Mouse (Mus musculus): ENCODE results near the gene Gm20388. TPM values are rescaled to one million over a fixed set of nuclear protein-coding genes. Genes with fewer than 3 reads are reported as not detected.

The Gm20388 gene
- polyA plus RNA-seq, 1 experiment from 2014 or later = not detected

DNA sequence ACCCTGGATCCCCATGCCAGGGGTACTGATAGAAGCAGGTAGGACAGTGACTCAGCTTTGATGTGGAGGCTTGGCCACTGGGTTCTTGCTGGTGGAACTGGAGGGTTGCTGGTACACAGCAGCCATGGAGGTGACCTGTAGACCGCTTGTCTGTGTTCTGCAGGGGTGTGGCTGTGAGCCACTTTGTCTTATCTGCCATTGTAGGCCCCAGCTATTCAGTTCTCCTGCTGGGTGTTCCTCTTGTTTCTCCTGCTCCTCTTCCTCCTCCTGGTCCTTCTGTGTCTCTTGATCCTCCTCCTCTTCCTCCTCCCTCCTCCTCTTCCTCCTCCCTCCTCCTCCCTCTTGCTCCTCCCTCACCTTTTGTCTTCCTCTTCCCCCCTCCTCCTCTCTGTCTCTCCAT lies 614.5 kb downstream of the Gm20388 start:
- Histone ChIP-seq H3K27me3 (ENCODE audit: control insufficient read depth, insufficient read depth, low read length) (no peaks in the 10 kb centered on the region), H3K9me3 (ENCODE audit: control insufficient read depth, low read length) (no peaks in the 10 kb centered on the region), H3K4me1 (ENCODE audit: control insufficient read depth, insufficient read depth, low read length) (peaks cover 55% of the 10 kb centered on the region), H3K4me3 (ENCODE audit: low read depth, low read length) (no peak overlapping the region), H3K4me2 (ENCODE audit: low read depth, severe bottlenecking) (no peak overlapping the region), H3K9ac (ENCODE audit: low read length) (no peak overlapping the region), H3K36me3 (ENCODE audit: control insufficient read depth, insufficient read depth, low read length) (no peaks in the 10 kb centered on the region), H3K27ac (replicated peaks; ENCODE audit: low read depth, low read length) (no peak overlapping the region)
- WGBS = 75% methylated on average over 1 of the region's 1 CpGs
- DNase-seq (ENCODE audit: low spot score) (no peak), ATAC-seq (ENCODE audit: insufficient number of reproducible peaks, low FRiP score, low TSS enrichment, low read depth) (no peak)

DNA sequence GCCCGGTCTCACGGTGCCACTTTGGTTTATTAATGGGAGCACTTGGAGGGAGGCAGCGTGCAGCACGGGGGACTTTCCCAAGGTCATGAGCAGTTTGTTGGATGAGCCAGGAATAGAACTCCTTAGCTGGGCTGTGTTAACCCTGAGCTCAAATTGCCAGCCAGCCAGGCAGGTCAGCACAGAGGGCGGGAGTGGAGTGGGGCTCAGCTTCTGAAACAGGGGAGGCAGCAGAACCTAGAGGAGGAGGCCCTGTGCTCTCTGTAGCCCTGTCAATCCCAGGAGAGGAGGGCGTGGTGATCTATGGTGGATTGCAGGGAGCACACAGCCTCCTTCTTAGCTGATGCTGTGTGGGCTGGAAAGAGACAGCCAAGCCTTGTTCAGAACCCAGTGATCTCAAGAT lies 615.2 kb downstream of the Gm20388 start:
- Histone ChIP-seq H3K9me3 (ENCODE audit: control insufficient read depth, low read length) (no peaks in the 10 kb centered on the region), H3K27me3 (ENCODE audit: control insufficient read depth, insufficient read depth, low read length) (no peaks in the 10 kb centered on the region), H3K4me3 (ENCODE audit: low read depth, low read length) (no peak overlapping the region), H3K27ac (replicated peaks; ENCODE audit: low read depth, low read length) (no peak overlapping the region), H3K4me2 (ENCODE audit: low read depth, severe bottlenecking) (no peak overlapping the region), H3K4me1 (ENCODE audit: control insufficient read depth, insufficient read depth, low read length) (peaks cover 48% of the 10 kb centered on the region), H3K36me3 (ENCODE audit: control insufficient read depth, insufficient read depth, low read length) (no peaks in the 10 kb centered on the region), H3K9ac (ENCODE audit: low read length) (no peak overlapping the region)
- ATAC-seq (ENCODE audit: insufficient number of reproducible peaks, low FRiP score, low TSS enrichment, low read depth) = no peak
- DNase-seq (ENCODE audit: low spot score) = no peak
- 63% methylated on average over 6 of the region's 6 CpGs for WGBS

DNA sequence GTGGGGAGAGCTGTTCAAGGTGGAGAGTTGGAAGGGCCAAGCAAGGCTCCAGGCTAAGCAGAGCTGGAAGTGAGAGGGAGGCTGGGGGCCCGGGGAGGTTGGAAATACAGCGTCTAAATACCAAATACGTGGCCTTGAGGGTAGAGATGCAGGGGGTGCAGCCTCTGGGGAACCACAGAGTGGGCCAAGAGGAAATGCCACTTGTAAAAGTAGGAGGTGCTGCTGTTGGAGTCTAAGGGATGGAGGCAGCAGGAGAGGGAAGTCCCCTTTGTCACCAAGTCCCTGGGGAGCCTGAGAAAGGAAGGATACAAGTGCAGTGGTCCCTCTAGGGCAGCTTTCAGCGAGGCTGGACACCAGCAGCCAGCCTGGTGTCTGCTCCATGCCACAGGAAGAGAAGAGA lies 615.9 kb downstream of the Gm20388 start:
- no peak for ATAC-seq (ENCODE audit: insufficient number of reproducible peaks, low FRiP score, low TSS enrichment, low read depth)
- H3K27ac ChIP-seq (replicated peaks; ENCODE audit: low read depth, low read length) = no peak overlapping the region

DNA sequence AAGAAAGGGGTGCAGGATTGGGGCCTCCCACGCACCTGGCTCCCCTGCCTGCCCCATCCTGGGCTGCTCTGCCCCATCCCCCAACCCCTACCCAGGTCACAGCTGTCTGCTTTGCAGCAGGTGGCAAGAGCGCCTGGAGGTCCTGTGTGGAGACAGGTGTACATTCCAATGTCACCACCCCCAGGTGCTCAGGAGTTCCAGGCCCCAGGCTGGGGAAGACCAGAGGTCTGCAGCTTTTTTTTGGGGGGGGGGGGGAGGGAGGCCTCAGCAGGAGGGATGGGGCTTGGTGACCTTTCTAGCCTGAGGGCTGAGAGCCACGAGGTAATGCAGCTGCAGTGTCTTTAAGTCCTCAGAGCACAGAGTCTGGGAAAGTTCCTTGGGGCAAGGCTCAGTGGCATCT lies 617.7 kb downstream of the Gm20388 start:
- WGBS = 31% methylated on average over 3 of the region's 3 CpGs
- H3K4me1 ChIP-seq (ENCODE audit: control insufficient read depth, insufficient read depth, low read length) = peaks cover 65% of the 10 kb centered on the region
- no peak overlapping the region for H3K27ac ChIP-seq (replicated peaks; ENCODE audit: low read depth, low read length)
- no peaks in the 10 kb centered on the region for H3K36me3 ChIP-seq (ENCODE audit: control insufficient read depth, insufficient read depth, low read length)
- H3K9me3 ChIP-seq (ENCODE audit: control insufficient read depth, low read length) = no peaks in the 10 kb centered on the region
- H3K27me3 ChIP-seq (ENCODE audit: control insufficient read depth, insufficient read depth, low read length) = no peaks in the 10 kb centered on the region
- no peak overlapping the region for H3K9ac ChIP-seq (ENCODE audit: low read length)
- ATAC-seq (ENCODE audit: insufficient number of reproducible peaks, low FRiP score, low TSS enrichment, low read depth) (no peak; the same call in 1 of the 2 replicates), DNase-seq (ENCODE audit: low spot score) (no peak)
- H3K4me3 ChIP-seq (ENCODE audit: low read depth, low read length) = no peak overlapping the region
- no peak overlapping the region for H3K4me2 ChIP-seq (ENCODE audit: low read depth, severe bottlenecking)

More for the DNA sequence above, 615.9 kb downstream of the Gm20388 start:
- Histone ChIP-seq H3K9ac (ENCODE audit: low read length) (no peak overlapping the region), H3K36me3 (ENCODE audit: control insufficient read depth, insufficient read depth, low read length) (no peaks in the 10 kb centered on the region), H3K4me1 (ENCODE audit: control insufficient read depth, insufficient read depth, low read length) (peaks cover 50% of the 10 kb centered on the region), H3K4me2 (ENCODE audit: low read depth, severe bottlenecking) (no peak overlapping the region), H3K9me3 (ENCODE audit: control insufficient read depth, low read length) (no peaks in the 10 kb centered on the region), H3K27me3 (ENCODE audit: control insufficient read depth, insufficient read depth, low read length) (no peaks in the 10 kb centered on the region), H3K4me3 (ENCODE audit: low read depth, low read length) (no peak overlapping the region)
- DNase-seq (ENCODE audit: low spot score) = no peak
- 41% methylated on average over 4 of the region's 4 CpGs for WGBS

DNA sequence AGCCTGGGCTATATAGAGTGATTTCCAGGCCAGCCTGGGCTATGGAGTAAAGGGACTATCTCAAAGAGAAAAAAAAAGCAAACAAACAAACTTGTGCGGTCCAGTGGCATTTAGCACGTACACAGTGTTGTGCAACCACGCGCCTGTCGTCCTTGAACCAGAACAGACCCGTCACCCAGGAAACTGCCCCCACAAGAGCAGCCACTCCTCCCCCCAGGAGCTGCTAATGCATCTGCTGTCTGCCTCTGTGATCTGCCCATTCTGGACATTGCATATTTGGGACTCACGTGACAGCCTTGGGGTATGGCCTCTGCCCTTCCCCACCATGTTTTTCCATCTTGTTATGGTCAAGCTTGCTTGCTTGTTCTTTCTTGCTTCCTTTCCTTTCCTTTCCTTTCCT lies 618.6 kb downstream of the Gm20388 start:
- no peaks in the 10 kb centered on the region for H3K27me3 ChIP-seq (ENCODE audit: control insufficient read depth, insufficient read depth, low read length)
- DNase-seq (ENCODE audit: low spot score) (no peak), ATAC-seq (ENCODE audit: insufficient number of reproducible peaks, low FRiP score, low TSS enrichment, low read depth) (no peak)
- no peak overlapping the region for H3K9ac ChIP-seq (ENCODE audit: low read length)
- H3K36me3 ChIP-seq (ENCODE audit: control insufficient read depth, insufficient read depth, low read length) = no peaks in the 10 kb centered on the region
- H3K9me3 ChIP-seq (ENCODE audit: control insufficient read depth, low read length) = no peaks in the 10 kb centered on the region
- H3K27ac ChIP-seq (replicated peaks; ENCODE audit: low read depth, low read length) = no peak overlapping the region
- H3K4me3 ChIP-seq (ENCODE audit: low read depth, low read length) = no peak overlapping the region
- peaks cover 74% of the 10 kb centered on the region for H3K4me1 ChIP-seq (ENCODE audit: control insufficient read depth, insufficient read depth, low read length)
- no peak overlapping the region for H3K4me2 ChIP-seq (ENCODE audit: low read depth, severe bottlenecking)
- WGBS = 58% methylated on average over 7 of the region's 7 CpGs

DNA sequence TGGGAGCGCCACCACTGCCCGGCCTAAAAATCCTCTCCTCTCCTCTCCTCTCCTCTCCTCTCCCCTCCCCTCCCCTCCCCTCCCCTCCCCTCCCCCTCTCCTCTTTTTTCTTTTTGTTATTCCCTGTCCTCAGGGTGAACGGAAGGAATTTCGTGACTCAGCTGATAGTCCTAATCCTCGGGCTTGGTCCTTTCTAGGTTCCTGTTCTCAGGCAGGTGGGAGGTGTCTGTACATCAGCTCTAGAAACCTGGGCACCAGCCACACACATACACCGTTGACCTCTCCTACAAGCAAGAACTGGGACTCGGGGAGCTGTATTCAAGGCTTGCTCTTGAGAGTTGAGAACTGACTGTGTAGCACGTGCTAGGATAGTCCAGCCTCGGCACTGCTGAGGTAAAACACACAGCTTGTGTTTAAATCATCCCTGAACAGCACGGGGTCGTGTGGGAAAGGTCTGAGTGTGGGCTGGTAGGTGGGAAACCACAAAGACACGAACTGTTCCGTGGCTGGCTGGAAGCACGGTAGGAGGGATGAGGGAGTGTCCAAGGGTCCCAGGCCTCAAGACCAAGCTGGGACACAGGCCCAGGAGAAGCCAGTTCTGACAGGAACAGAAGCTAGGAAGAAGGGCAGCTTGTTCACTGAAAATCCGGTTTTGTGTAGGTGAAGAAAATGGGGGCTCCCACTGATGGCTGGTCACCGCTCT lies 620.5 kb downstream of the Gm20388 start:
- DNase-seq (ENCODE audit: low spot score) (no peak), ATAC-seq (ENCODE audit: insufficient number of reproducible peaks, low FRiP score, low TSS enrichment, low read depth) (no peak)
- Histone ChIP-seq H3K4me1 (ENCODE audit: control insufficient read depth, insufficient read depth, low read length) (peaks cover 80% of the 10 kb centered on the region), H3K36me3 (ENCODE audit: control insufficient read depth, insufficient read depth, low read length) (no peaks in the 10 kb centered on the region), H3K9ac (ENCODE audit: low read length) (no peak overlapping the region), H3K27ac (replicated peaks; ENCODE audit: low read depth, low read length) (0 out of 2 replicates have a peak overlapping the region, but pooled peaks have one; percentile 23), H3K4me2 (ENCODE audit: low read depth, severe bottlenecking) (no peak overlapping the region), H3K27me3 (ENCODE audit: control insufficient read depth, insufficient read depth, low read length) (no peaks in the 10 kb centered on the region), H3K4me3 (ENCODE audit: low read depth, low read length) (no peak overlapping the region), H3K9me3 (ENCODE audit: control insufficient read depth, low read length) (no peaks in the 10 kb centered on the region)
- 53% methylated on average over 16 of the region's 16 CpGs for WGBS

DNA sequence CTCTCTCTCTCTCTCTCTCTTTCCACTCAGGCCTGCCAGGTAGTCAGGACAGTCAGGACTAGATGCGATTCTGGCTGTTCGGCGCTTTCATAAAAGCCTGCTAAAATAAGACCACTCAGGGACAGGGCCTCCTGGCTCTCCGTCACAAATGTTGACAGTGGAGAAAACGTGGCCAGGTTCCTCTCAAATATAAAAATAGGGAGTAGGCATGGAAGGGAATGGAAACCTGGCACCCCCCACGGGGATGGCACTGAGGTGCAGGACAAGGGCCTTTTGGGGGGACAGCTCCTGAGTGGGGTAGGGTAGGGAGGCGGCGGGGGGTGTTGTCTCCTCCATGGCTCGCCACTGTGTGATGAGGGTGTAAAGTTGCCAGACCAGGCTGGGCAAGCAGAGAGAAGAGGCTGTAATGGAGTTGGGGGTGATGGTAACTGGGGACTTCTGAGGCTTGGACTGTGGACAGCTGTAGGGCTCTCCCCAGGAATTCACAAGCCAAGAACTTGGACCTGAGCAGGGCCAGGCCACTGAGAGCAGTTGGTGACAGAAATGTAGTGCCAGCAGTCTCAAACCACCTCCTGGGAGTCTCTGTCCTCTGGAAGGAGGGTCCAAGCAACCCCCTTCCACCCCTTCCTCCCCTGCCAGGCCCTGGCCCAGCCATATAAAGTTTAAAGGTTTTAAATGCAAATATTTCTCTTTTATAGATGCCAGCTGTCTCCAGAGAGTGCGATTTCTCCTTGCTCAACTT lies 621.3 kb downstream of the Gm20388 start:
- DNase-seq (ENCODE audit: low spot score) (no peak), ATAC-seq (ENCODE audit: insufficient number of reproducible peaks, low FRiP score, low TSS enrichment, low read depth) (no peak)
- peak overlapping the region; percentile 25; the same call in 1 of the 2 replicates for H3K27ac ChIP-seq (replicated peaks; ENCODE audit: low read depth, low read length)
- no peaks in the 10 kb centered on the region for H3K27me3 ChIP-seq (ENCODE audit: control insufficient read depth, insufficient read depth, low read length)
- no peak overlapping the region for H3K9ac ChIP-seq (ENCODE audit: low read length)
- WGBS = 36% methylated on average over 10 of the region's 10 CpGs
- H3K9me3 ChIP-seq (ENCODE audit: control insufficient read depth, low read length) = no peaks in the 10 kb centered on the region
- H3K4me1 ChIP-seq (ENCODE audit: control insufficient read depth, insufficient read depth, low read length) = peaks cover 81% of the 10 kb centered on the region
- no peak overlapping the region for H3K4me3 ChIP-seq (ENCODE audit: low read depth, low read length)
- no peaks in the 10 kb centered on the region for H3K36me3 ChIP-seq (ENCODE audit: control insufficient read depth, insufficient read depth, low read length)
- H3K4me2 ChIP-seq (ENCODE audit: low read depth, severe bottlenecking) = no peak overlapping the region; the same call in 1 of the 2 replicates

DNA sequence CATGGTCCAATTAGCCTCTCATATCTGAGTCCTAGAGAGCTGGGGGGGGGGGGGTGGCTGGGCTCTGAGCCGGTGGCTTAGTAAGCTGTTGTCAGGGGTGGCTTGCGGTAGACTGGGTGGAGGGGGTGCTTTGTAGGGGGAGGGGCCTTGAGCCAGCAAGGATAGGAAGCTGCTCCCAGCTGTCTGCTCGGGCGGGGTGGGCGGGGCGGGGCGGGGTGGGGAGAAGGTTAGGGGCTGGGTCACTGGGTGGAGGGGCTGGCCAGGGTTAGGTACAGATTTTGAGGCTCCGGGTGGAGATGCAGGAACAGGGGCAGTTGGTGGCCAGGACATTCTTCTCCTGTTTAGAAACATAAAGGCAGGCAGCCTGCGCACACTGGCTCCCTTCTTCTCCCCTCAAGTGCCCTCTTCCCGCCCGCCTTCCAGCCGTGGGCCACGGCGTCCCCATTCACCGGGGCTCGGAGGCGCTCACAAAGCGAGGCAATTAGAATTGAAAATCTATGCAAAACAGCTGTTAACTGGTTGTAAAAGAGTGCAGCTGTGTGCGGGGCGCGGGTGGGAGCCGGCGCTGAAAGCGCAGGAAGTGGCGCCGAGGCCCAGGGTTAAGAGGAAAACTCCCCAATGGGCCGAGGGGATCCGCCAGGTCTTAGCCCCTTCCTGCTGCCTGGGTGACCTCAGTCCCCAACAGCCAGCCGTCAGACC lies 622.0 kb downstream of the Gm20388 start:
- no peak for ATAC-seq (ENCODE audit: insufficient number of reproducible peaks, low FRiP score, low TSS enrichment, low read depth)
- Histone ChIP-seq H3K36me3 (ENCODE audit: control insufficient read depth, insufficient read depth, low read length) (no peaks in the 10 kb centered on the region), H3K9me3 (ENCODE audit: control insufficient read depth, low read length) (no peaks in the 10 kb centered on the region), H3K27ac (replicated peaks; ENCODE audit: low read depth, low read length) (peak overlapping the region; percentile 63), H3K9ac (ENCODE audit: low read length) (no peak overlapping the region), H3K4me3 (ENCODE audit: low read depth, low read length) (0 out of 2 replicates have a peak overlapping the region, but pooled peaks have one; percentile 7), H3K27me3 (ENCODE audit: control insufficient read depth, insufficient read depth, low read length) (no peaks in the 10 kb centered on the region), H3K4me1 (ENCODE audit: control insufficient read depth, insufficient read depth, low read length) (peaks cover 76% of the 10 kb centered on the region), H3K4me2 (ENCODE audit: low read depth, severe bottlenecking) (peak overlapping the region; percentile 41)
- peak; percentile 73 for DNase-seq (ENCODE audit: low spot score)
- under 1% methylated on average over 29 of the region's 29 CpGs for WGBS
